Mouse (Mus musculus): ENCODE measurements around the gene Stab1.

- TF ChIP-seq CTCF (conservative IDR thresholded peaks at IDR 0.05; ENCODE audit: insufficient read depth, insufficient read length, low read depth, low read length) = no peak
- no peak for TF ChIP-seq POLR2A (IDR thresholded peaks at IDR 0.05; ENCODE audit: low read depth, low read length)
These were observed 1.1 kb upstream of the Stab1 start for GRCm38 (mm10) chr14:31169508-31169907.
